Comparison of ENCODE assay signal across 9 mouse cellular contexts in the genomic region with DNA sequence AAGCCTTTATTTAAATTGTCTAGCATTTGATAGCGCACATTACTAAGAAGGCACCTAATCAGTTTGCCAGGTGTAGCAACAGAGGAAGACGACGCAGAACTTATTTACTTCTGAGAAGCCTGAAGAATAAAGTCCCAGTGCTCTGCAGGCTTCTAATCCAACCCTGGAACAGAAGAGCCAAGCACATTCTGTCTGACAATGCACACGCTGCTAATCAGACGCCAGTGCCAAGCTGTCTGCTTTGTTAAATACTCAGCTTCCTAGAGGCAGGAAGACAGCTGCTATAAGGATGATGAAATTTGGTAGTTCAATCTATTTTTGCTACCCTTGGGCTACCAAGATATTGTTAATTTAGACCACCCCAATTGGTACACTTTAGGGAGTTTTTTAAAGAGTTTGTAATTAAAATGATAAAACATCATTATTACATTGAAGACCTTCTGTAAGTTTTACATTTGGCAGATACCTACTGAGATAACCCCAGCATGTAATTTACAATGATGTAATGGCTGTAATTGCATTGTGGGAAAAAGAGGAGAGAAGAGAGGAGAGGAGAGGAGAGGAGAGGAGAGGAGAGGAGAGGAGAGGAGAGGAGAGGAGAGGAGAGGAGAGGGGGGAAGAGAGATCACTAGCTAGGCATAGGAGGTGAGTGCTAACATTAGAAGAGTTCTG.
DNase-seq lines count a peak whose midpoint lies in the region; ATAC-seq lines count a peak whose summit lies in the region.
"Had no signal": no experiment of that assay in that cellular context is flagged by ENCODE, and none has a peak within 500 bp of the region (broad histone marks: within the 10 kb centered on the region; RNA-seq: fewer than 3 reads in every experiment).

No protein-coding gene starts in this region.

- H3K9ac ChIP-seq in heart, embryonic 11.5 days (ENCODE audit: low read depth, low read length), result no peak overlapping the region
- H3K9ac ChIP-seq in hindbrain, embryonic 13.5 days, result no peak overlapping the region
- no peak overlapping the region for H3K9ac ChIP-seq in midbrain, embryonic 15.5 days
- H3K9ac ChIP-seq: liver, embryonic 14.5 days had no signal

- no peak for ATAC-seq in heart, embryonic 11.5 days (replicated peaks; ENCODE audit: insufficient number of reproducible peaks, low FRiP score, low TSS enrichment)
- ATAC-seq in hindbrain, embryonic 13.5 days (ENCODE audit: low FRiP score), result peak; percentile 73
- ATAC-seq in midbrain, embryonic 15.5 days (replicated peaks), result peak; percentile 75
- ATAC-seq in erythroblast, adult 5-6 weeks (replicated peaks; ENCODE audit: low FRiP score, poor library complexity, severe bottlenecking), result no peak

- DNase-seq in heart, adult 9 months (ENCODE audit: low spot score in 2 of 2), result no peak
- DNase-seq in cerebellum, postnatal 25 days, result peak; percentile 42 to 60
- DNase-seq in gastrocnemius, postnatal 10 days, result no peak
- DNase-seq in lung, adult 18-20 months, result no peak

- H3K27me3 ChIP-seq in heart, embryonic 11.5 days (ENCODE audit: control insufficient read depth, insufficient read depth, low read length), result no peaks in the 10 kb centered on the region
- H3K27me3 ChIP-seq in hindbrain, embryonic 13.5 days, result no peaks in the 10 kb centered on the region
- no peaks in the 10 kb centered on the region for H3K27me3 ChIP-seq in midbrain, embryonic 15.5 days (replicated peaks)

- peak overlapping the region; percentile 50; the same call in 1 of the 2 replicates for H3K27ac ChIP-seq in heart, embryonic 11.5 days (ENCODE audit: low read depth, low read length)
- H3K27ac ChIP-seq in hindbrain, embryonic 13.5 days, result peak overlapping the region; percentile 91
- peak overlapping the region; percentile 78 for H3K27ac ChIP-seq in midbrain, embryonic 15.5 days
- H3K27ac ChIP-seq: liver, embryonic 14.5 days had no signal

- no peak overlapping the region for H3K4me2 ChIP-seq in heart, embryonic 11.5 days
- 0 out of 2 replicates have a peak overlapping the region, but pooled peaks have one; percentile 21 for H3K4me2 ChIP-seq in hindbrain, embryonic 13.5 days
- H3K4me2 ChIP-seq in midbrain, embryonic 15.5 days, result no peak overlapping the region

- no peak overlapping the region for H3K4me3 ChIP-seq in heart, embryonic 11.5 days (ENCODE audit: low read depth, low read length)
- H3K4me3 ChIP-seq in hindbrain, embryonic 13.5 days, result no peak overlapping the region
- H3K4me3 ChIP-seq in midbrain, embryonic 15.5 days, result no peak overlapping the region

- H3K4me1 ChIP-seq in heart, embryonic 11.5 days (ENCODE audit: control insufficient read depth, insufficient read depth, low read length), result peaks cover 7% of the 10 kb centered on the region
- H3K4me1 ChIP-seq in hindbrain, embryonic 13.5 days (replicated peaks), result peaks cover 28% of the 10 kb centered on the region
- peaks cover 25% of the 10 kb centered on the region for H3K4me1 ChIP-seq in midbrain, embryonic 15.5 days

- no peaks in the 10 kb centered on the region for H3K9me3 ChIP-seq in heart, embryonic 11.5 days (replicated peaks; ENCODE audit: control insufficient read depth, low read length)
- H3K9me3 ChIP-seq in hindbrain, embryonic 13.5 days, result no peaks in the 10 kb centered on the region
- no peaks in the 10 kb centered on the region for H3K9me3 ChIP-seq in midbrain, embryonic 15.5 days

- no peaks in the 10 kb centered on the region for H3K36me3 ChIP-seq in heart, embryonic 11.5 days (ENCODE audit: control insufficient read depth, insufficient read depth, low read length)
- no peaks in the 10 kb centered on the region for H3K36me3 ChIP-seq in hindbrain, embryonic 13.5 days
- H3K36me3 ChIP-seq in midbrain, embryonic 15.5 days (replicated peaks), result no peaks in the 10 kb centered on the region

- WGBS in heart, embryonic 11.5 days (ENCODE audit: insufficient replicate concordance), result 55% methylated on average over 5 of the region's 5 CpGs
- 17% methylated on average over 5 of the region's 5 CpGs for WGBS in hindbrain, embryonic 13.5 days
- WGBS in midbrain, embryonic 15.5 days, result 8% methylated on average over 5 of the region's 5 CpGs

Comparison
In these comparisons a context has a peak if more than half of its experiments do, and no peak if none do; other contexts are left out.
1. ATAC-seq: peak in hindbrain, embryonic 13.5 days (single experiment) and midbrain, embryonic 15.5 days (single experiment); none in heart, embryonic 11.5 days (single experiment) and erythroblast, adult 5-6 weeks (single experiment).
2. DNase-seq: peak in cerebellum, postnatal 25 days (2 of 2); none in heart, adult 9 months (0 of 2), gastrocnemius, postnatal 10 days (single experiment) and lung, adult 18-20 months (0 of 2).
3. Peak in every context shown above with its lines, with median percentiles within 50 percentile points of each other: H3K27ac ChIP-seq.